Comparison of ENCODE assay signal across 10 mouse cellular contexts in genomic region chr12:4571864-4572263, GRCm38 (mm10). TPM values are rescaled to one million over a fixed set of nuclear protein-coding genes. Genes with fewer than 3 reads are reported as not detected.
DNase-seq lines count a peak whose midpoint lies in the region; ATAC-seq lines count a peak whose summit lies in the region.
"Had no signal": no experiment of that assay in that cellular context is flagged by ENCODE, and none has a peak within 500 bp of the region (broad histone marks: within the 10 kb centered on the region; RNA-seq: fewer than 3 reads in every experiment).

No protein-coding gene starts in this region.

- H3K4me3 ChIP-seq in forebrain, embryonic 14.5 days (ENCODE audit: low read depth, low read length), result no peak overlapping the region
- no peak overlapping the region for H3K4me3 ChIP-seq in forebrain, embryonic 15.5 days
- H3K4me3 ChIP-seq: limb, embryonic 15.5 days had no signal

- no peak overlapping the region for H3K9ac ChIP-seq in forebrain, embryonic 14.5 days (ENCODE audit: low read length)
- H3K9ac ChIP-seq in forebrain, embryonic 15.5 days (replicated peaks), result no peak overlapping the region
- H3K9ac ChIP-seq: limb, embryonic 15.5 days had no signal

- DNase-seq in forebrain, embryonic 14.5 days (ENCODE audit: low spot score), result peak; percentile 63
- DNase-seq in 3134 (ENCODE audit: extremely low read depth, insufficient read length, low spot score) (peak; percentile 34), WW6 (ENCODE audit: low read depth, low spot score) (peak; percentile 75)
- DNase-seq in kidney, postnatal 36 days, result peak; percentile 60 to 83
- peak; percentile 81 for DNase-seq in retina, adult 2 months (ENCODE audit: low read depth, low spot score)
- no peak for DNase-seq in left cerebral cortex, postnatal 36 days (ENCODE audit: low spot score in 2 of 2)

- no peak overlapping the region for H3K27ac ChIP-seq in forebrain, embryonic 14.5 days (ENCODE audit: low read depth, low read length)
- H3K27ac ChIP-seq in forebrain, embryonic 15.5 days (replicated peaks), result no peak overlapping the region
- H3K27ac ChIP-seq: limb, embryonic 15.5 days had no signal

- WGBS in forebrain, embryonic 14.5 days, result 35% methylated on average over 5 of the region's 5 CpGs
- 37% methylated on average over 5 of the region's 5 CpGs for WGBS in forebrain, embryonic 15.5 days

- H3K36me3 ChIP-seq in forebrain, embryonic 14.5 days (ENCODE audit: control insufficient read depth, insufficient read depth, low read length), result no peaks in the 10 kb centered on the region
- H3K36me3 ChIP-seq in forebrain, embryonic 15.5 days, result no peaks in the 10 kb centered on the region
- H3K36me3 ChIP-seq: limb, embryonic 15.5 days had no signal

- H3K27me3 ChIP-seq in forebrain, embryonic 14.5 days (replicated peaks; ENCODE audit: control insufficient read depth, insufficient read depth, low read length), result no peaks in the 10 kb centered on the region
- no peaks in the 10 kb centered on the region for H3K27me3 ChIP-seq in forebrain, embryonic 15.5 days
- H3K27me3 ChIP-seq: limb, embryonic 15.5 days had no signal

- H3K4me2 ChIP-seq in forebrain, embryonic 14.5 days (ENCODE audit: low read length), result no peak overlapping the region
- H3K4me2 ChIP-seq in forebrain, embryonic 15.5 days (replicated peaks), result no peak overlapping the region
- H3K4me2 ChIP-seq: limb, embryonic 15.5 days had no signal

- H3K9me3 ChIP-seq in forebrain, embryonic 14.5 days (replicated peaks; ENCODE audit: control insufficient read depth, low read length), result no peaks in the 10 kb centered on the region
- H3K9me3 ChIP-seq in forebrain, embryonic 15.5 days, result no peaks in the 10 kb centered on the region
- H3K9me3 ChIP-seq: limb, embryonic 15.5 days had no signal

- no peak for ATAC-seq in forebrain, embryonic 14.5 days
- no peak for ATAC-seq in forebrain, embryonic 15.5 days (replicated peaks)
- ATAC-seq in erythroblast, adult 5-6 weeks (replicated peaks; ENCODE audit: low FRiP score, poor library complexity, severe bottlenecking), result peak; percentile 90

- intact Hi-C loops in left cerebral cortex, postnatal 36 days (cut with DNase I), result no loop called here

- no peaks in the 10 kb centered on the region for H3K4me1 ChIP-seq in forebrain, embryonic 14.5 days (ENCODE audit: control insufficient read depth, insufficient read depth, low read length)
- H3K4me1 ChIP-seq in forebrain, embryonic 15.5 days, result no peaks in the 10 kb centered on the region
- H3K4me1 ChIP-seq: limb, embryonic 15.5 days had no signal

RNA-seq across cellular contexts. Expression of gene Itsn2, which starts 20.6 kb away (rescaled TPM):
- polyA plus RNA-seq in forebrain, embryonic 14.5 days (2014; fragmentation: Nextera tagmentation; extraction: Ambion mirVana), result 13.0 and 14.5 TPM in 2 replicates
- polyA plus RNA-seq in forebrain, embryonic 15.5 days (2015; fragmentation: Nextera tagmentation; extraction: Ambion mirVana), result 21.2 and 21.5 TPM in 2 replicates
- 27.1 and 53.5 TPM in 2 replicates for total RNA-seq in erythroblast, adult 5-6 weeks (2015; ENCODE audit: low replicate concordance)
- total RNA-seq in erythroblast, adult 5-6 weeks (2017; ENCODE audit: low replicate concordance), result 53.4 and 60.5 TPM in 2 replicates
- total RNA-seq in left cerebral cortex, postnatal 36 days (2021), result 10 to 100 TPM; 62.6 to 73.0 TPM

RNA-seq across cellular contexts. Expression of gene Gm3625, which starts 20.9 kb away (rescaled TPM):
- not detected in 2 replicates for polyA plus RNA-seq in forebrain, embryonic 14.5 days (2014; fragmentation: Nextera tagmentation; extraction: Ambion mirVana)
- not detected in 2 replicates for polyA plus RNA-seq in forebrain, embryonic 15.5 days (2015; fragmentation: Nextera tagmentation; extraction: Ambion mirVana)
- not detected in 2 replicates for total RNA-seq in erythroblast, adult 5-6 weeks (2015; ENCODE audit: low replicate concordance)
- not detected in 2 replicates for total RNA-seq in erythroblast, adult 5-6 weeks (2017; ENCODE audit: low replicate concordance)
- total RNA-seq in left cerebral cortex, postnatal 36 days (2021), result not detected
- total RNA-seq: adrenal gland, adult 18-20 months had no signal
- polyA plus RNA-seq: limb, embryonic 15.5 days had no signal

Comparison
In these comparisons a context has a peak if more than half of its experiments do, and no peak if none do; other contexts are left out.
1. DNase-seq: peak in forebrain, embryonic 14.5 days (single experiment), 3134 (single experiment), WW6 (single experiment), kidney, postnatal 36 days (2 of 2) and retina, adult 2 months (single experiment); none in left cerebral cortex, postnatal 36 days (0 of 2).